Mouse (Mus musculus) midbrain, embryonic 12.5 days (tissue): Measurements from ENCODE around the gene Epha1. TPM values are rescaled to one million over a fixed set of nuclear protein-coding genes. Genes with fewer than 3 reads are reported as not detected.
A peak's percentile ranks its signal among the peaks of the same experiment; 100 is the strongest.

ENCODE experiments used
- ATAC-seq: fragments of 200-750 bp; cut with Nextera tagmentation; 2 replicates; pipeline ENCODE4 v1.8.0; 2017; ENCODE audit warnings: low read depth, moderate TSS enrichment, moderate library complexity; ENCODE audit not compliant: low FRiP score
- H3K27ac ChIP-seq: fragments of 300-500 bp; sonication (generic); replicated peaks from 2 replicates; pipeline ENCODE4 v1.5.1; 2016; ENCODE audit warnings: mild to moderate bottlenecking
- H3K27me3 ChIP-seq: fragments of 300-500 bp; sonication (generic); 2 replicates; pipeline ENCODE4 v1.6.1; 2016; ENCODE audit warnings: mild to moderate bottlenecking
- H3K36me3 ChIP-seq: fragments of 300-500 bp; sonication (generic); 2 replicates; pipeline ENCODE4 v1.6.1; 2016
- H3K4me1 ChIP-seq: fragments of 300-500 bp; sonication (generic); 2 replicates; pipeline ENCODE4 v1.6.1; 2016
- H3K4me2 ChIP-seq: fragments of 300-500 bp; sonication (generic); replicated peaks from 2 replicates; pipeline ENCODE4 v1.6.1; 2016; ENCODE audit warnings: mild to moderate bottlenecking, moderate library complexity
- H3K4me3 ChIP-seq: fragments of 300-500 bp; sonication (generic); 2 replicates; pipeline ENCODE4 v1.5.1; 2016; ENCODE audit warnings: mild to moderate bottlenecking
- H3K9ac ChIP-seq: fragments of 300-500 bp; sonication (generic); replicated peaks from 2 replicates; pipeline ENCODE4 v1.6.1; 2016; ENCODE audit warnings: mild to moderate bottlenecking, moderate library complexity
- H3K9me3 ChIP-seq: fragments of 300-500 bp; sonication (generic); 2 replicates; pipeline ENCODE4 v1.6.1; 2016; ENCODE audit warnings: mild to moderate bottlenecking
- WGBS: fragments of 180-500 bp; shearing (Covaris S2); methylation state at CpG from one replicate; pipeline ENCODE4 v1.1.7; 2016; 5-methylcytosine and 5-hydroxymethylcytosine counted together
- polyA plus RNA-seq: library from polyadenylated mRNA; unstranded; fragments of >200 nt; fragmentation: Nextera tagmentation; extraction: Ambion mirVana; gene quantifications from 2 replicates; pipeline ENCODE4 v1.2.1, GENCODE M21; 2016

Gene Epha1
- polyA plus RNA-seq, 1 experiment from 2014 or later: 1.3 TPM

GRCm38 (mm10) chr6:42383360-42383759 lies 10.3 kb upstream of the Epha1 start:
- Histone ChIP-seq H3K9me3 (no peaks in the 10 kb centered on the region), H3K27ac (no peak overlapping the region), H3K4me3 (no peak overlapping the region), H3K27me3 (peaks cover 9% of the 10 kb centered on the region; the same call in 1 of the 2 replicates), H3K36me3 (no peaks in the 10 kb centered on the region), H3K4me2 (no peak overlapping the region), H3K4me1 (0 out of 2 replicates have a peak, but pooled peaks cover 3% of the 10 kb centered on the region), H3K9ac (no peak overlapping the region)
- WGBS: 88% methylated on average over 5 of the region's 5 CpGs
- ATAC-seq: no peak

GRCm38 (mm10) chr6:42381916-42382381 lies 8.9 kb upstream of the Epha1 start:
- Histone ChIP-seq H3K4me2 (no peak overlapping the region), H3K36me3 (no peaks in the 10 kb centered on the region), H3K9me3 (no peaks in the 10 kb centered on the region), H3K4me1 (0 out of 2 replicates have a peak, but pooled peaks cover 3% of the 10 kb centered on the region), H3K9ac (no peak overlapping the region), H3K27ac (no peak overlapping the region), H3K27me3 (peaks cover 10% of the 10 kb centered on the region; the same call in 1 of the 2 replicates), H3K4me3 (no peak overlapping the region)
- 81% methylated on average over 9 of the region's 9 CpGs for WGBS
- no peak for ATAC-seq

GRCm38 (mm10) chr6:42381221-42381620 lies 8.2 kb upstream of the Epha1 start:
- ATAC-seq: no peak
- Histone ChIP-seq H3K27ac (no peak overlapping the region), H3K9ac (no peak overlapping the region), H3K36me3 (no peaks in the 10 kb centered on the region), H3K27me3 (peaks cover 17% of the 10 kb centered on the region), H3K4me1 (0 out of 2 replicates have a peak, but pooled peaks cover 3% of the 10 kb centered on the region), H3K9me3 (no peaks in the 10 kb centered on the region), H3K4me3 (no peak overlapping the region), H3K4me2 (no peak overlapping the region)
- 46% methylated on average over 2 of the region's 2 CpGs for WGBS

GRCm38 (mm10) chr6:42380416-42381144 lies 7.5 kb upstream of the Epha1 start:
- no peak overlapping the region for H3K4me3 ChIP-seq
- no peak overlapping the region for H3K4me2 ChIP-seq
- ATAC-seq: no peak; the same call in 1 of the 2 replicates
- WGBS: 1% methylated on average over 8 of the region's 8 CpGs
- H3K36me3 ChIP-seq: no peaks in the 10 kb centered on the region
- no peaks in the 10 kb centered on the region for H3K9me3 ChIP-seq
- 0 out of 2 replicates have a peak, but pooled peaks cover 3% of the 10 kb centered on the region for H3K4me1 ChIP-seq
- H3K27ac ChIP-seq: no peak overlapping the region
- peaks cover 24% of the 10 kb centered on the region for H3K27me3 ChIP-seq
- H3K9ac ChIP-seq: no peak overlapping the region

GRCm38 (mm10) chr6:42379551-42379950 lies 6.5 kb upstream of the Epha1 start:
- H3K9ac ChIP-seq: no peak overlapping the region
- no peaks in the 10 kb centered on the region for H3K36me3 ChIP-seq
- H3K4me3 ChIP-seq: no peak overlapping the region
- WGBS: 36% methylated on average over 3 of the region's 3 CpGs
- no peak overlapping the region for H3K4me2 ChIP-seq
- peaks cover 34% of the 10 kb centered on the region for H3K27me3 ChIP-seq
- H3K27ac ChIP-seq: no peak overlapping the region
- no peaks in the 10 kb centered on the region for H3K9me3 ChIP-seq
- 0 out of 2 replicates have a peak, but pooled peaks cover 3% of the 10 kb centered on the region for H3K4me1 ChIP-seq
- no peak for ATAC-seq

- Histone ChIP-seq H3K4me1 (peaks cover 18% of the 10 kb centered on the region), H3K27me3 (peaks cover 43% of the 10 kb centered on the region), H3K27ac (no peak overlapping the region), H3K9me3 (no peaks in the 10 kb centered on the region), H3K4me3 (no peak overlapping the region), H3K36me3 (no peaks in the 10 kb centered on the region), H3K9ac (no peak overlapping the region), H3K4me2 (no peak overlapping the region)
- no peak for ATAC-seq
- whole genome bisulfite sequencing: 61% methylated on average over 5 of the region's 5 CpGs
Observed at GRCm38 (mm10) chr6:42377280-42377679, 4.2 kb upstream of the Epha1 start.

- Histone ChIP-seq H3K4me1 (peaks cover 18% of the 10 kb centered on the region), H3K4me3 (no peak overlapping the region), H3K4me2 (no peak overlapping the region), H3K36me3 (no peaks in the 10 kb centered on the region), H3K9me3 (no peaks in the 10 kb centered on the region), H3K27ac (no peak overlapping the region), H3K9ac (no peak overlapping the region), H3K27me3 (peaks cover 49% of the 10 kb centered on the region)
- 77% methylated on average over 6 of the region's 6 CpGs for WGBS
- no peak for ATAC-seq
Observed at GRCm38 (mm10) chr6:42376504-42377019, 3.5 kb upstream of the Epha1 start.

GRCm38 (mm10) chr6:42376016-42376415 lies 2.9 kb upstream of the Epha1 start:
- H3K9ac ChIP-seq: no peak overlapping the region
- H3K4me3 ChIP-seq: no peak overlapping the region
- H3K27ac ChIP-seq: no peak overlapping the region
- H3K9me3 ChIP-seq: no peaks in the 10 kb centered on the region
- no peak for ATAC-seq
- no peak overlapping the region for H3K4me2 ChIP-seq
- 33% methylated on average over 4 of the region's 4 CpGs for WGBS
- H3K27me3 ChIP-seq: peaks cover 50% of the 10 kb centered on the region
- no peaks in the 10 kb centered on the region for H3K36me3 ChIP-seq
- H3K4me1 ChIP-seq: peaks cover 18% of the 10 kb centered on the region

GRCm38 (mm10) chr6:42375131-42375530 lies 2.1 kb upstream of the Epha1 start:
- H3K4me2 ChIP-seq: no peak overlapping the region
- ATAC-seq: no peak
- 89% methylated on average over 2 of the region's 2 CpGs for WGBS
- peaks cover 15% of the 10 kb centered on the region for H3K4me1 ChIP-seq
- H3K27ac ChIP-seq: no peak overlapping the region
- H3K27me3 ChIP-seq: peaks cover 56% of the 10 kb centered on the region
- no peaks in the 10 kb centered on the region for H3K36me3 ChIP-seq
- no peak overlapping the region for H3K4me3 ChIP-seq
- H3K9ac ChIP-seq: no peak overlapping the region
- H3K9me3 ChIP-seq: no peaks in the 10 kb centered on the region

GRCm38 (mm10) chr6:42374701-42375100 lies 1.6 kb upstream of the Epha1 start:
- no peak overlapping the region for H3K27ac ChIP-seq
- no peaks in the 10 kb centered on the region for H3K36me3 ChIP-seq
- peaks cover 19% of the 10 kb centered on the region for H3K4me1 ChIP-seq
- no peak overlapping the region for H3K9ac ChIP-seq
- 82% methylated on average over 4 of the region's 4 CpGs for WGBS
- ATAC-seq: no peak
- no peak overlapping the region for H3K4me2 ChIP-seq
- no peaks in the 10 kb centered on the region for H3K9me3 ChIP-seq
- no peak overlapping the region for H3K4me3 ChIP-seq
- peaks cover 56% of the 10 kb centered on the region for H3K27me3 ChIP-seq

GRCm38 (mm10) chr6:42373669-42374430 lies 782 bp upstream of the Epha1 start:
- Histone ChIP-seq H3K9ac (no peak overlapping the region), H3K9me3 (no peaks in the 10 kb centered on the region), H3K4me3 (peak overlapping the region; percentile 52), H3K36me3 (no peaks in the 10 kb centered on the region), H3K4me1 (peaks cover 21% of the 10 kb centered on the region), H3K27ac (no peak overlapping the region), H3K4me2 (peak overlapping the region; percentile 96), H3K27me3 (peaks cover 55% of the 10 kb centered on the region)
- 47% methylated on average over 6 of the region's 7 CpGs for WGBS
- 0 out of 2 replicates have a peak, but pooled peaks have one; percentile 13 for ATAC-seq

- peak overlapping the region; percentile 96 for H3K4me2 ChIP-seq
- peaks cover 53% of the 10 kb centered on the region for H3K27me3 ChIP-seq
Observed at GRCm38 (mm10) chr6:42372421-42372815, 650 bp downstream of the Epha1 start.

More at GRCm38 (mm10) chr6:42372421-42372815, 650 bp downstream of the Epha1 start:
- Histone ChIP-seq H3K9me3 (no peaks in the 10 kb centered on the region), H3K4me1 (peaks cover 21% of the 10 kb centered on the region), H3K9ac (no peak overlapping the region), H3K27ac (no peak overlapping the region), H3K36me3 (no peaks in the 10 kb centered on the region), H3K4me3 (peak overlapping the region; percentile 52; the same call in 1 of the 2 replicates)
- peak; percentile 51 for ATAC-seq
- WGBS: 16% methylated on average over 9 of the region's 9 CpGs
